Mouse (Mus musculus): ENCODE measurements around the gene Ralgps1. TPM values are rescaled to one million over a fixed set of nuclear protein-coding genes. Genes with fewer than 3 reads are reported as not detected.

Gene Ralgps1
- polyA plus RNA-seq, 1 experiment = not detected

GRCm38 (mm10) chr2:33178243-33178932 is 192.9 kb downstream of the Ralgps1 start:
- TF ChIP-seq CTCF (IDR thresholded peaks at IDR 0.05; ENCODE audit: insufficient read depth, low read depth, low read length) (no peak), POLR2A (IDR thresholded peaks at IDR 0.05; ENCODE audit: insufficient read depth, low read depth, low read length) (no peak)
- H3K4me1 ChIP-seq (ENCODE audit: control insufficient read depth, insufficient read depth, low read length) = peaks cover 48% of the 10 kb centered on the region
- no peak overlapping the region for H3K4me3 ChIP-seq (ENCODE audit: insufficient read depth, low read depth, low read length)
- WGBS = 55% methylated on average over 11 of the region's 11 CpGs
- peak overlapping the region; percentile 91 for H3K27ac ChIP-seq (ENCODE audit: insufficient read depth, low read depth, low read length)

DNA sequence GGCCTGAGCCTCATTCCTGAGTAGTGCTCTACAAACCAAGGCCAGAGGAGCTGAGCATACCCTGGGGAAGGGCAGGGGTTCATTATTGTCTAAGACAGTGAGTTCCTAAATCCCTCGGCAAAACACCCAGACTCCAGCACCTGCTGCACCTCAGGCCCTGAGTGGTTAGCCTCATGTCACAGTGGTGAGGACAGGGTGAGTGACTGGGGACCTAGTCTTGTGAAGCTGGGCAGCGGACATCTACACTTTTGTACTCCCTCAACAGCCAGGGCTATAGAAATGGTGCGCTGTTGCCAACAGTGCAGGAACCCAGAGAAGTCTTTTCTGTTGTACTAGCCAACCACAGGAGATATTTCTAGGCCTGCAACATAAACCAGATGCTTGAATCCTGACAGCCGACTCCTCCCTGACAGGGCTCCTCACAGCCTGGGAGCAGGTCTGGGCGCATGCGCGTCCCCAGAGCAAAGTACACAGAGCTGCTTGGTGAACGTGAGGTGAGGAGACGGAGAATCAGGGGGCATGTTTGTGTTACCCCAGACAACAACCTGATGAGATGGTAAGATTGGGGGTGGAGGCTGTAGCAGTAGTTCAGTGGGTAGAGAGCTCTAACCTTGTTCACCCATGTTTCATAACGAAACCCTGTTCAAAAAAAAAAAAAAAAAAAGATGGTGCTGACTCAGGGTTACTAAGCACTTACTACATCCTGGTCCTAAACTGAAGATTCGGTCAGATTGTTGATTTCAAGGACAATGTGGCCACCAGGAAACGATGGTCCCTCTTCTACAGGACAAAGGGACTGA is 193.6 kb downstream of the Ralgps1 start:
- no peak for TF ChIP-seq POLR2A (IDR thresholded peaks at IDR 0.05; ENCODE audit: insufficient read depth, low read depth, low read length)
- TF ChIP-seq CTCF (IDR thresholded peaks at IDR 0.05; ENCODE audit: insufficient read depth, low read depth, low read length) = no peak
- no peak overlapping the region for H3K4me3 ChIP-seq (ENCODE audit: insufficient read depth, low read depth, low read length)
- peaks cover 55% of the 10 kb centered on the region for H3K4me1 ChIP-seq (ENCODE audit: control insufficient read depth, insufficient read depth, low read length)
- WGBS = 61% methylated on average over 12 of the region's 12 CpGs
- H3K27ac ChIP-seq (ENCODE audit: insufficient read depth, low read depth, low read length) = peak overlapping the region; percentile 91

DNA sequence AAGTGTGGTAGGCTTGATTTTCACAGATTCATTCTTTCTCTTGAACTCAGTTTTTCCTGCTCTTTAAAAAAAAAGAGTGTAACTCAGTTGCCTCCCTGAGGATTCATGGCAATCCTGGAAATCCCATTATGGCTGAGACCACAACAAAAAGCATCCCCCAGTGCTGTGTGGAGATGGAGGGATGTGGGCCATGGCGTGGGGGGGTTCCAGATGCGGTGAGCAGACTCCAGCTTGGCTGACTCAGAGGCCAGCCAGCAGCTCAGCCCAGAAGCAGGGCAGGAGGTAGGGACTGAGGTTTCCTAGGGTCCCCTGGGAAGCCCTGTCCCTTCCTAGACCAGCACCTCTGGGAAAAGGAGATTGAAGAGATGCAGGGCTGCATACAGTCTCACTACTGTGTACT is 194.4 kb downstream of the Ralgps1 start:
- TF ChIP-seq CTCF (IDR thresholded peaks at IDR 0.05; ENCODE audit: insufficient read depth, low read depth, low read length) = no peak
- TF ChIP-seq POLR2A (IDR thresholded peaks at IDR 0.05; ENCODE audit: insufficient read depth, low read depth, low read length) = no peak
- 33% methylated on average over 2 of the region's 2 CpGs for WGBS
- Histone ChIP-seq H3K4me1 (ENCODE audit: control insufficient read depth, insufficient read depth, low read length) (peaks cover 61% of the 10 kb centered on the region), H3K4me3 (ENCODE audit: insufficient read depth, low read depth, low read length) (no peak overlapping the region), H3K27ac (ENCODE audit: insufficient read depth, low read depth, low read length) (peak overlapping the region; percentile 91)

- Histone ChIP-seq H3K27ac (ENCODE audit: insufficient read depth, low read depth, low read length) (peak overlapping the region; percentile 91), H3K4me1 (ENCODE audit: control insufficient read depth, insufficient read depth, low read length) (peaks cover 65% of the 10 kb centered on the region), H3K4me3 (ENCODE audit: insufficient read depth, low read depth, low read length) (no peak overlapping the region)
- 39% methylated on average over 7 of the region's 7 CpGs for WGBS
- TF ChIP-seq POLR2A (IDR thresholded peaks at IDR 0.05; ENCODE audit: insufficient read depth, low read depth, low read length) (no peak), CTCF (IDR thresholded peaks at IDR 0.05; ENCODE audit: insufficient read depth, low read depth, low read length) (no peak)
Measured at GRCm38 (mm10) chr2:33176516-33176915, 194.8 kb downstream of the Ralgps1 start.

DNA sequence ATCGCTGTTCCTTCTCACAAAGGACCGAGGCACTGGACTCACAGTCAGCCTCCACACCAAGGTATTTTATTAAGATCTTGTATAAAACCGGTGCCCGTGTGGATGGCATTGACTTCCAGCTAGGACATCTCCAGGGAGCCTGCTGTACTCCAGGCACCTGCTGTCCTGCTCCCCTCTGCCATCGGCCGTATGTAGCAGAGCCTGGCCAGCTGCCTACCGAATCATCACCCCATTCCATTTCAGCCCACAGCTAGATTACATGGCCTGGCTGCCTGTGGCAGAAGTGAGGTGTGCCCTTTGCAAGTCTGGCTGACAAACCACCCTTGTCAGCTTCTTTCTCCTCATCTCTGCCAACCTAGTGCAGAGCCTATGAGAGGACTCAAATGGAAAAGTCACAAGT is 197.6 kb downstream of the Ralgps1 start:
- Histone ChIP-seq H3K4me1 (ENCODE audit: control insufficient read depth, insufficient read depth, low read length) (peaks cover 60% of the 10 kb centered on the region), H3K4me3 (ENCODE audit: insufficient read depth, low read depth, low read length) (no peak overlapping the region), H3K27ac (ENCODE audit: insufficient read depth, low read depth, low read length) (no peak overlapping the region)
- TF ChIP-seq CTCF (IDR thresholded peaks at IDR 0.05; ENCODE audit: insufficient read depth, low read depth, low read length) (no peak), POLR2A (IDR thresholded peaks at IDR 0.05; ENCODE audit: insufficient read depth, low read depth, low read length) (no peak)
- 80% methylated on average over 7 of the region's 7 CpGs for WGBS

DNA sequence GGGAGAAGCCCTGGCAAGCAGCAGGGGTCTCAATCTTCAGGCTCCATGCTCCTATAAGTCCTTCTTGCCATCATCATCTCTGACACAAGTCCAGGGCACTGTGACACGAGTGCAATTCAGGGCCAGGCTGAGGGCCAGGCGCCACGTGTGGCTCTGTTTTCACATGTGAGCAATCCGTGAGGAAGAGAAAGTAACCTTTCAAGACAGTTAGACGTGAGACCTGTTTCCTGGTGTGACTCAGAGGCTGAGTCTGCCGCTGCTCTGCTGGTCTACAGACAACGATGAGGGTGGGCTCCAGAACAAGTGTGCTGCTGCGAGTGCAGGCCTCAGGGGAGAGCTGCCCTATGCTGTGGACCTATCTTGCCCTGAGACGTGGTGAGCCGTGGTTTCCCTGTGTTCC is 198.2 kb downstream of the Ralgps1 start:
- WGBS = 42% methylated on average over 10 of the region's 10 CpGs
- TF ChIP-seq POLR2A (IDR thresholded peaks at IDR 0.05; ENCODE audit: insufficient read depth, low read depth, low read length) (no peak), CTCF (IDR thresholded peaks at IDR 0.05; ENCODE audit: insufficient read depth, low read depth, low read length) (no peak)
- Histone ChIP-seq H3K4me3 (ENCODE audit: insufficient read depth, low read depth, low read length) (no peak overlapping the region), H3K27ac (ENCODE audit: insufficient read depth, low read depth, low read length) (no peak overlapping the region; the same call in 1 of the 2 replicates), H3K4me1 (ENCODE audit: control insufficient read depth, insufficient read depth, low read length) (peaks cover 55% of the 10 kb centered on the region)

DNA sequence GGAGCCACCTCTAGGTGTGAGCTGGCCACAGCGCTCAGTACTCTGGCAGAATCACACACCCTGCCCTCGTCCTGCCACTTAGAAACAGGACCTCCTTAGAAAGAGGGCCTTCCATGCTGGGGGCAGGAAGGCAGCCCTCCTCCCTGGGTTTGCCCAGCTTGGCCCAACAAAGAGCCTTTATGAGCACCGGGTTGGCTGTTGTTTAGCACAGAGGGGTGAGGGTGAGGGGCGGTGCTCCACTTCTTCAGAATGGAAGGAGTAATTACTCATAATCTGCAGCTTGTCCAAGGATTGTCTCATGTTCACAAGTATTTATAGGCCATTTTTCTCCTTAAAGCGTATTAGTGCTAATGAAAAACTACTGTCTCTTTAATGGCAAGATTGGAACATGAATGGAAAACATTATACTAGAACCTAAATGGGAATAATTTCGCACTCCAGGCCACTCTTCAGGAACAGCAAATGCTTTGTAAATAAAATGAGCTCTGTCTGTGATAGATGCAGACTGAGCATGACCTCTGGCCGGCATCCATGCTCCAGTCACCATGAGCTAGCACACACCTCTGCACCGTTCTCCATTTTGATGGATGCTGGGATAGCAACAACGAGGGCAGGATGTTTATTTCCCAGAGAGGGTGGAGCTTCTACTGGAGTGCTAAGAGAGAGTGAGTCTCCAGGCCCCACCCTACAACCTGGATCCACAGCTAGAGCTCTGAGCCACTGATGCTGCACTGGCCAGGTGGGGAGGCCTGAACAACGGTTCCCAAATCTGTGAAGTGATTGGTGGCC is 200.3 kb downstream of the Ralgps1 start:
- WGBS = 35% methylated on average over 10 of the region's 10 CpGs
- no peak overlapping the region; the same call in 1 of the 2 replicates for H3K27ac ChIP-seq (ENCODE audit: insufficient read depth, low read depth, low read length)
- TF ChIP-seq CTCF (IDR thresholded peaks at IDR 0.05; ENCODE audit: insufficient read depth, low read depth, low read length) (no peak), POLR2A (IDR thresholded peaks at IDR 0.05; ENCODE audit: insufficient read depth, low read depth, low read length) (no peak)

DNA sequence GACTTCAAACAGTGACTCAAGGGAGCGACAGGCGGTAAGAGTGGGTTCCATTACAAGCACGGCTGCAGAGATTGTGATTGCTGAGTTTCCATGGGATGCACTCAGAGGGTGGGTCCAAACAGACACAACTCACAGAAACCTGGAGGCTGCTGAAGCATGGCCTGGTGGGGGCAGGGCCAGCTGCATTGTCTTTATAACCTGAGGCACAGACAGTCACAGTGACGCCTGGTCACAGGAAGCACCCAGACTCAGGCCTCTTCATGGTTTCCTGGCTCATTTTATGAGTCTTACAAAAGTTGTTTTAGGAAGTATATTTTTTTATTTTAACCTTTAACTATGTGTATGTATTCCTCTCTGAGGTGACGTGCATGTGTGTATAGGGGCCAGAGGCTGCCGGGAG is 201.8 kb downstream of the Ralgps1 start:
- 92% methylated on average over 6 of the region's 6 CpGs for WGBS
- Histone ChIP-seq H3K4me1 (ENCODE audit: control insufficient read depth, insufficient read depth, low read length) (peaks cover 50% of the 10 kb centered on the region), H3K27ac (ENCODE audit: insufficient read depth, low read depth, low read length) (no peak overlapping the region), H3K4me3 (ENCODE audit: insufficient read depth, low read depth, low read length) (no peak overlapping the region)
- TF ChIP-seq POLR2A (IDR thresholded peaks at IDR 0.05; ENCODE audit: insufficient read depth, low read depth, low read length) = no peak
- TF ChIP-seq CTCF (IDR thresholded peaks at IDR 0.05; ENCODE audit: insufficient read depth, low read depth, low read length) = no peak

More for the DNA sequence above, 200.3 kb downstream of the Ralgps1 start:
- Histone ChIP-seq H3K4me3 (ENCODE audit: insufficient read depth, low read depth, low read length) (no peak overlapping the region), H3K4me1 (ENCODE audit: control insufficient read depth, insufficient read depth, low read length) (peaks cover 41% of the 10 kb centered on the region)
